Mouse (Mus musculus) adrenal gland, adult 18-20 months (tissue): Measurements from ENCODE around the gene Ssbp3. TPM values are rescaled to one million over a fixed set of nuclear protein-coding genes. Genes with fewer than 3 reads are reported as not detected.

ENCODE experiments used
- DNase-seq, 2 experiments: peaks; one replicate each; pipeline ENCODE4 v3.0.0; 2021 to 2022; ENCODE audit warnings: low spot score in 2 of 2
- total RNA-seq, 2 experiments: library from RNA; stranded (reverse); gene quantifications; 1 replicate in 1 of 2; 2 replicates in 1 of 2; pipeline ENCODE4 v1.2.3; 2021

Ssbp3 gene
- total RNA-seq, 2 experiments from 2014 or later, result 70.5 to 75.9 TPM

DNA sequence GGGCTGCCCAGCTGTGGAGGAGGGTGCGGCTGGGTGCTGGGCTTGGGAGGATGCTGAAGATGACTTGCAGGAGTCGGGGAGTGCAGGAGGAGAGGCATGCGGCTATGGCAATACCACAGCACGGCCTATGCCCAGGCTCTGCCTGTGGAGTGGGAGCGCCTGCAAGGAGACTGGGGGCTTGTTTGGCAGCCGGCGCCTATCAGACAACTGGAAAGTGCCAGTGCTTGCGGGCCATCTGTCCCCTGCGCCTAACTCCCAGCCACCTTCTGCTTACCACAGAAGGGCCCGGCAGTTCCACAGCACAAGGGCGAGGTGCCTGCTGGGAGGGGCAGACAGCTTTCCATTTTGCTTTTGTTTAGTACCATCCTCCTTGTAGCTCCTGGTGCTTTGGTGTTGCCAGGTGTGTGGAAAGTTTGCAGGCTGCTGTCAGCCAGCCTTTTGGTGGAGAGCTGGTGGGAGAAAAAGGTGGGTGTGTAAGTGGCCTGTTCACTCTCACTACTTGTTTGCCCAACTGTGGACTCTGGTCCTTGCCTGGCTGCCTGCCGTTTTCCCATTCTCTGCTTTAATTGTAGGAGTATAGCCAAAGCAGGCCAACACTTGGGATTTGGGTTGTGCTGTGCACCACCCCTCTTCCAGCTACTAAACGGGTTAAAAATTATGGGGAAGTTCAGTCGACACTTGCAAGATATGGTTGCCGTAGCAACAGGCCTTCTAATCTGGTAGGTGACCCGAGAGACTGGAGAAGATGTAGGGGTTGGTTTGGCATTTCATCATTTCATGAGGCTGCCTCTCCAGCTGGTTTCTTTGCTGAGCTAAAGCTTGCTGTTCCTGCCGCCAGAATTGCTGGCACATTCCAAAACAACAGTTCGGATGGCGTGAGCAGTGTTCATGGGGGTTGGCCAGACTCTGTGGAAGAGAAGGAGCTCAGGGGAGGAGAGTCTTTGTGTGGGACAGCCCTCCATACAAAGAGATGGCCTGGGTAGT is 45.5 kb downstream of the Ssbp3 start:
- DNase-seq, result no peak

DNA sequence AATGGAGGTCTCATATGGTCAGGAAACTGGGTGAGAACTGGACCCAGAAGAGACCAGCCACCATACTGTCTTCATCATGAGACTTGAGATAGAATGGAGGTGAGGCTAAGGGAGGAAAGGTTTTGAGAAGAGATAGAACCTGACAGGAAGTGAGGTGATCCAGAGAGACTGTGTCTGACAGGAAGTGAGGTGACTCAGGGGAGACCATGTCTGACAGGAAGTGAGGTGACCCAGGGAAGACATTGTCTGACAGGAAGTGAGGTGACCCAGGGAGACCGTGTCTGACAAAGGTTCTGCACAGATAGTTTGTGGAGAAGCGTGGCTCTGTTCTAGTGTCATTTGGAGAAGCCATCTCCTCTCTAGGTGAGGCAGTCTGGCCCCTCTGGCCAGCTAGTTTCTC is 47.6 kb downstream of the Ssbp3 start:
- no peak for DNase-seq

DNA sequence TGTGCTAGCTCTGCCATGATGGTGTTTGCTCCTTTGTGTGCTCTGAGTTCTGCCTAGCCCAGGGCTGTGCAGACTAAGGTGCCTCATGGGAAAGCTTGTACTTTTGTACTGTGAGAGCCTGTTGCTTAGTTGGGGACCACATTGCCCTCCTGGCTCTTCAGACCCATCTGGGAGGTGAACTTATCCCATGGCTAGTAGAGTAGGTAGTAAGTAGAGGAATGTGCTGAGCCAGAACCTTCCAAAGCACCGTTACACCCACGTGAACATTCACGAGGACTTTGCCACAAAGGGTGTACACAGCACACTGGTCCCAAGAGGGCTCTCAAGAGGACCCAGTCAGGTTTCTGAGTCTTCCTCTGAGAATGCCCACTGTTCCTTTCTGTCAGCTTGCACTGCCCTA is 48.1 kb downstream of the Ssbp3 start:
- no peak for DNase-seq

DNA sequence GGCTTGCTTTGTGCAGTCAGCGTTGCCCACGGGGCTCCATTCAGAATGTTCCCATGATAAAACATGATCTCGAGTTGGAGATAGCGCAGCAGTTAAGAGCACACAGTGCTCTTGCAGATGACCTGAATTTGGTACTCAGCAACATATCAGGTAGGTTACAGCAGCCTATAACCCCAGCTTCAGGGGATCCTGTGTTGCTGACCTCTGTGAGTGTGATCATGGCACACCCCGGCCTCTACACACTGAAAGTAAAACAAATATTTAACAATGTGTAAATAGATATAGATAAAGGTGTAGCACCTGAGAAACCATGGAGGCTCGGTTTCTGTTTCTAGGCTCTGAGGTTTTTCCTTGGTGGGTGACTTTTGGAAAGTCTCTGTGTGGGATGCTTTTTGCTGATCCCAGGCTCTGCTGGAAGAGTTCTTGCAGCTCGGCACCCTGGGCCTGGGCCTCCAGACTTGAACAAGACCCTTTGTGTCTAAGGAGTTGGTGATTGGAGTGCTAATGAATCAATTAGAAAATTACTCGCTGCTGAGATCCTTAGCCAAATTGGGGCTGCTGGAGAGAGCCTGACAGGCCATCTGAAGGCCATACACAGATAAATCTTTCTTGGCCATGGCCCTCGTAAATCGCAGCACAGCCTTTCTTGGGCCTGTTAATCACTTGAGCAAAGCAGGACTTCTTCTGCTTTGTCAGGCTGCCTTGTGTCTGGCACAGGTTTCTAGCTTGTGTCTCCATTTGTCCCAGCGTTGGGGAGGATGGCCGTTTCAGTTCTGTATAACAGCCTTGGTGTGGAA is 49.2 kb downstream of the Ssbp3 start:
- DNase-seq, result no peak

DNA sequence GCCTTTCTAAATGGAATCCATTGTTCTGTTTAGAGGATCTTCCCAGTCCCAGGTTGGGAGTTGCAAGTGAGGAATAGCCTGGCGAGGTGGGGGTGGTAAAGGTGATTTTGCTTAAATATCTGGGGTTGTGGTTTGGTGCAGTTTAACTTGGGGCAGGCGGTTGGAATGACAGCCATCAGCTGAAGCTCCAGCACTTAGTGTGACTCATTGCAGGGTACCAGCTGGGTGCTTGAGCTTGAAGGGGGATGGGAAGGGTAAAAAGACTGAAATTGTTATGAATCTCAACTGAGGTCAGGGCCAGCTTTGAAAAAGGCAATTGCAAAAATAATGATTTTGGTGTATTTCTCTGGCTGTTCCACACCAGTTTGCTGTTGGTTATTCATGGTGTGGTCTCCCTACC is 50.0 kb downstream of the Ssbp3 start:
- DNase-seq, result no peak

DNA sequence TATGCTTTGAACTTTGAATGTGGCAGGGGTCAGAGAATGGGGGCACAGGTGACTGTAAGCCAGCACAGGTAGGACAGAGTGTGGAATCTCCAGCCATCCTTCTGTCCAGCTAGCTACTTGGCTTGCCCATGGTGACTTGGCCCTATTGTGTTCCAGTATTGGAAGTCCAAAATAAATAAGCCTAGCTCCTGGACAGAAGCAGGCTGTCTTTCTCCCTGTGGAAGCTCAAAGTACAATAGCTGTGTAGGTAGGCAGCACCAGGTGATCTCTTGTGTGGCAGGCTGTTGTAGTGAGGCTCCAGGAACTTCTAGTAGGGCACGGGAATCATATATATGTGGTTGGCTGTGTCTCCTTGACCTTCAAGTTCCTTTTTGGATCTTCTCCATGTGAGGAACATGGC is 50.8 kb downstream of the Ssbp3 start:
- DNase-seq, result no peak

DNA sequence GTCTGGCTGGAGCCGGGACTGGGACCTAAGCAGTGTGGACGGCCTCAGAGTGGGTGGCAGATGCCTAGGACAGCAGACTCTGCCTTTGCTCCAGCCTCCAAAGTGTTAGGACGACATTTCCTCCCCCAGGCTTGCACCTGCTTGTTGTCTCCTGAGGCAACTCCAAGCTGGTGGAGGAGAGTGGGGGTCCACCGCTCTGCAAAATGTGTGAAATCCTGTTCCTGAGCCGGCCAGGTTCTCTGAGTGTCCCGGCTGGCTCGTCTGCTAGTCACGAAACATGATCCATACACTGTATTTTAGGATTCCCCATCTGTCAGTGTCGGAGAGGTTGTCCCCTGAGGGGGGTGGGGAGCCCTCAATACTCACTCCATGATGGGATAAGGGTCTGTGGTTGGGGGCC is 53.9 kb downstream of the Ssbp3 start:
- DNase-seq, result no peak

DNA sequence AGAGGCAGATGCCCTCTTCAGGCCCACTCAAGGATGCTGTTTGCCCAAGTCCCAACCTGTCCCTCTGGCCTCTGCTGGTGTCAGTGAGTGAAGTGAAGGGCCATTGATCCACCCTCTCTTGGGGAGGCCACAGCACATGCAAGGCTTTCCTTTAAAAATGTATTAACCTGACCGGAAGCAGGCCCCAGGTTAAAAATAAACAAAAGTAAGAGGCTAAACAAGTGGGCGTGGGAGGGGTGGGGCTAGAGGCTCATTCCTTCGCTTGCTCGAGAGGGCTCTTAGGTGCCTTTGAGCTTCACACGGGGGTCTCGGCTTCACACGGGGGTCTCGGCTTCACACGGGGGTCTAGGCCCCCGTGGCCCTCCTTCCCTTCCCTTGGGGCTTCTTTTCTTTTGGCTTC is 54.5 kb downstream of the Ssbp3 start:
- no peak for DNase-seq

DNA sequence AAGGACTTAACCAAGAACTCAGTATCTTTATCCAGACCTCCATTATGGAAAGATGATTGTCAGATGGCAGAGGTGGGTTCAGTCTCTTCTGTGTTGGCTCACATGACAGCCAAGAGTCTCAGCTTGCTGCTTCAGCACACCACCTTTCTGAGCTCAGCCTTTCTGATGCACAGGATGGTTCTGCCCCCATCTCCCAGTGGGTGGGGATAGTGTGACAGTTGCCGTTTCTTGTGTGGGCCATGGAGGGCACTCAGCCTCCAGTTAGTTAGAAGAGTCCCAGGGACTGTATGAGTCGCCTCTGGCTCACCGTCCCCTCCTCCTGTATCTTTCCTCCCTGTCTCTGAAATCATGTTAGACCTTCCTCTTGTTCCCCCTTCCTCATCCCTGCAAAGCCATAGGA is 55.9 kb downstream of the Ssbp3 start:
- DNase-seq, result no peak

DNA sequence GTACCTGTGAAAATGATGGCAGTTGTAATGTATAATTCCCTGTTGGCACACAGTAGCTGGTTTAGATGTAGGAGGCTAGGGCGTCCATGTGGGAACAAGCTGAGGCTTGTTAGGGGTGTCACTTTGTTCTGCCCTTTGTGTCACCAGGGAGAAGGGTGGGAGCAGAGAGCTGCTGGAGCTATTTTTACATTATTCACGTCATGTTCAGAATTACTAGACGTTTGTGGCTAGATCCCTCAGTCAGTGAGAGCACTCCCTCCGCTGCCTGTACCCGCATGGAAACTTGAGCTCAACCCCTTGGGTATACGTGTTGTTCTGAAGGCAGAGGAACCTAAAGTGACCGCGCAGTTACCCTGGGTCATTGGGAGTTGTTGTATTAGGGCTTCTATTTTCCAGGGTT is 58.4 kb downstream of the Ssbp3 start:
- DNase-seq, result no peak

DNA sequence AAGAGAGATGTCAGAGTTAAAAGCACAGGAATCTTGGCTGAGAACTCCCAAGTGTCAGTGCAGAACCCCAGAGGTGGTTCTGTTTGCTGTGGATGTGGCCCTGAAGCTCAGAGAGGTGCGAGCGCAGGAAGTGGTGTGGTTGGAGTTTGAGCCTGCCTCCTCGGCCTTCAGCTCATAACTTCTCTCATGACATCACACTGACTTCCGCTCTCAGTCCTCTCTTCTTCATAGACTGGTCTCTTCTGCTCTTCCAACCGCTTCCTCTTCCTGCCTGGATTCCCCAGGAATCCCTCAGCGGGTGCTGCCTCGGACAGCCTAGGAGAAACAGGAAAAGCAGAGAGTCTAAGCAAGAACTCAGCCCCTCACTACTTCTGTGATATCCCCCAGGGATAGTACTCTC is 60.3 kb downstream of the Ssbp3 start:
- no peak for DNase-seq

DNA sequence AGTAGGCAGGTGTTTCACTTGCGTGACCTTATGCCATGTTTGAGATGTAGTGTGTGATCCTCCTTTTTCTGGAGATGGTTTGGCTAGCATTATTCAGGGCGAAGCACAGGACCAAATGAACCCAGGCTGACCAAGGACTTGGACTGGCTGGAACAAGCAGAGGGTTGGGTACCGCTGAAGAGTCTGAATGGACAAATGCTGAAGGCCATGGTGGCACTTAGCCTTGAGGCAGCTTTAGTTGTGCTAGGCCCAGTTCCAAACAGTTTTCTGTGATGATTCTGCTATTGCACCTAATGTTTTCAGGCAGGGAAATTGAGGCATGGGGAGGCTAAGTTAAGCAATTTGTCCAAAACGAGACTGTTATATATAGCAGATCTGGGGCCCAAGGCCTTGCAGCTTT is 61.6 kb downstream of the Ssbp3 start:
- no peak for DNase-seq

DNA sequence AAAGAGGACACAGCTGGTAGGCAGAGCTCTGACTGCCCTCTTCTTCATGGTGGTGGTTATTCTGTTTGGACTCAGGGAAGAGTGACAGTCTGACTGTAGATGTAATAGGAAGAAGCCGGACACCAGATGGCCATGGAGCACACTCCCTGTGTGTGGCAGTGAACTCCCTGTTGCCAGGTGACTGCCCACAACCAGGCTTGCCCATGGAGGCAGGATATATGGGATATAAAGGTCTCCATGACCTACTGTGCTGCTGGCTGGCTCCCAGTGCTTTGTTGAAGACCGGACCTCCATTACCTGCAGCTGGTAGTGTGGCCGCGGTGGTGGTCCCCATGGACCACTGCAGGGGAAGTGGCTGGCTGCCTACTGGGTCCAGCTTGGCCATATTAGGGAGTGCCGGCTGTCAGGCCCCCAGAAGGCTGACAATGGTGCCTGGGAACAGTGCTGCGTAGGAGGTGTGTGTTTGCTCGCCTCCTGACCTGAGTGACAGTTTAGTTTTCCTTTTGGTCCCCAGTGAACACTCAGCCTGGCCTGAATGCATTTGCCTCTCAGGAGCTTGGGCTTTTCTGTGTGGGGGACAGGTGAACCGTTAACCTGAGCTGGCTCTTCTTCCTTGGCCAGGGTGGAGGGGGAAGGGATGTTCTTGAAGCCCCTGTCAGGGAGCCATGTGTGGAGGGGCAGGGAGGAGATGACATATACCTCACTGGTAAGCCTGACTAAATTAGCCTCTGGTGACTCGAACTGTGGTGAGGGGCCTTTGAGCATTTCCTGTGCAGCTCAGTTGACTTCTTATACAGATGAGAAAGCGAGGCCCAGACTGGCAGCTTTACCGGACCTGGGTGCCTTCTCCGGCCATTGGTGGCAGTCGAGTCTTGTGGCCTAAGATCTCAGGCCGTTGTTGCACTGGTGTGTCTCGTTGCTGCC is 62.2 kb downstream of the Ssbp3 start:
- no peak for DNase-seq

DNA sequence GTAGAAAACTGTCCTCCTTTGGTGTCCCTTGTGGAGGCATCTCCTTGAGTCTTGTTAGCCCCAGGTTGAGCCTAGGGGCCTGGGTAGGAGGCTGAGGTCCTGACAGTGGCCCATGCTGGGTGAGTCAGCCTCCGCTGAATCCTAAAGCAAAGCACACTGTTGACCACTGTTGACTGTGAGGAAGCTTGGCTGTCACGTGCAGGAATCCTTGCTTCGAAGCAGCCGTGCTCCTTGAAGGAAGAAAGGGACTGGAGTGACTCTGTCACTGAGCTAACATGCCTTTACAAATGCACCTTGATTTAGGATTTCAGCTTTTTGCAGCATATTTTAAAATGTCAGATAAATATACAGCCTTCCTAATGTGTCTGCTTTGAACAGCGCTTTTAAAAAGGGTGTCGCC is 64.8 kb downstream of the Ssbp3 start:
- DNase-seq, result no peak

DNA sequence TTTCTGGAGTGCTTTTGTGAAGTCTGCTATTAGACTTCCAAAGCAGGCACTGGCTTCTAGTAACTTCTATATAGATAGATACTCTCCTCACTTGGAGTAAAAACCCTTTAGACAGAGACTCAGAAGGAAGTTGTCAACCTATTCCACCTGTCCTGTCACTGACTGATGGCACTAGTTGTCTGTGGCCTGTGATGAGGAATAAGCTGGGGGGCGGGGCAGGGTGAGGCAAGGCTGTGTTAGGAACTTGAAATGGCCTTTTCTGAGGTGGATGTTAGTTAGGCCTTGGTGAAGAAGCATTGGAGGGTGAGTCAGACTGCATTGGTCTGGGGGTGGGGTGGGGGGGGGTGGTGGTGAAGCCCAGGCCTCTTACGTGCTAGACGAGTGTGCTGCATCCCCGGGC is 65.4 kb downstream of the Ssbp3 start:
- DNase-seq, result peak; percentile 42 to 45

DNA sequence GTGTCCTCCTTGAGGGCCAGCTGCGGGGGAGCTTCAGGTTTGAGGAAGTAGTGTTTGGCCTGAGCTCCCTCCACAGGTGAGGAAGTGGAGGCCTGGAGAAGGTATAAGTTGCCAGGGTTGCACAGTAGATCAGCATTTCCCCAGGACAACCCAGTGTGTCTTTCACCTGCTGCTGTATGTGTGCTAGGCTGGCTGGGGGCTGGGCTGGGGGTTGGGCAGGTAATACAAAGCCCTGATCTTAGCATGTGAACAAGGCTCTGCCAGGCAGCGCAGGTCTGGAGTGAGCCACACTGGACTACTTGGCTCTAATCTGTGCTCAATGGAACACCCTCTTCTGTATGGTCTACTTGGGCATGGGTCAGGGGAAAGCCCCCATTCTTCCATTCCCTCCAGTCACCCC is 66.1 kb downstream of the Ssbp3 start:
- DNase-seq, result no peak

DNA sequence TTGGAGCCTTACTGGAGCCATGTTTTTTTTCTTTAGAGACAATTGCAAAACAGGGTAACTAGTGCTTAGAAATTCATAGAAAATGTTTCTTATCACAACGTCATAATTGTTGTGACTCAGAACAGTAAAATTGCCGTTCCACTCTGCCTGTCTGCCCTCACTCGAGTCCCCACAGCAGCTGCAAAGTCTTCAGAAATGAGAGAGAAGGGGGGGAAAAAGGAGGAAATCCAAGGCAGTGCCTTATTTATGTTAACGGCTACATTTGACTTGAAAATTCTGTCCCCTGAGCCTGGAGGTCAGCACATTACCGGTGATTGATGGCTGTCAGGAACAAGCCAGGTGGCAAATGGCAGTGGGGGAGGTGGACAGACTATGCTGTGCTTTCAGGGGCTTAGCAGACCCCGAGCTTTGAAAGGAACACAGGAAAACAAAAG is 66.7 kb downstream of the Ssbp3 start:
- DNase-seq, result no peak

DNA sequence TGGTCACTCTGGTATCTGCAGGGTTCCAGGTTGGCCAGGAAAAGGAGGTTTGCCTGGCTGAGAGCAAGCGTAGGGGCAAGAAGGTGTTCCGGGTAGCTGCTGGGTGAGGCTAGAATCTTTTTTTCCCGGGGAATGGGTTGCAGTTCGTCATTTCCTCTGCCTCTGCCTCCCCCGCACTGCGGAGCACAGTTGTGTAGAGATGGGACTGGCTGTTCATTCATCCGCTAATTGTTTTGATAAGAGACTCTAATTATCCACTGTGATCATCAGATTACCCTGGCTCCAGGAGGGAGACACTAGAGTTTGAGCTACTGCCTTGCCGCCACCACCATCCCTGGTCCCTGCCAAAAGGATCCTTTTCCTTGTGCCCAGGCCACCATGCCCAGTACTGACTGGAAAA is 67.9 kb downstream of the Ssbp3 start:
- no peak for DNase-seq

DNA sequence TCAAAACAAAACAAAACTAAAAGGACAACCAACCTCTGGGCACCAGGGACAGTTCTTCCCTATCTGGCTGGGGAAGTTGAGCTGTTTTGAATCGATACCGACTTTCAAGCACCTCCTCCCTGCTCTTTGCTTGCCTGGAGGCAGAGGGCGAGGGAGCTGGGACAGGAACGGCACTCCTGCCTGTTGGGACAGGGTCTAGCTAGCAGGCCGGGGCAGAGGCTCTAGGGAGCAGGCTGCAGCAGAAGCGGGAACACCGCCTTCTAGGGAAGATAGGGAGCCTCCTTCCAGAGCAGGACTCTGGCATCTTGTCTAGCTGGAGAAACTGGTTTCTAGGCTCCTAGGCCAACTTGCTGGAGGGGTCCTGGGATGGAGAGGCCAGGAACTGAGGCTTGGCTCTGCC is 70.2 kb downstream of the Ssbp3 start:
- no peak for DNase-seq

DNA sequence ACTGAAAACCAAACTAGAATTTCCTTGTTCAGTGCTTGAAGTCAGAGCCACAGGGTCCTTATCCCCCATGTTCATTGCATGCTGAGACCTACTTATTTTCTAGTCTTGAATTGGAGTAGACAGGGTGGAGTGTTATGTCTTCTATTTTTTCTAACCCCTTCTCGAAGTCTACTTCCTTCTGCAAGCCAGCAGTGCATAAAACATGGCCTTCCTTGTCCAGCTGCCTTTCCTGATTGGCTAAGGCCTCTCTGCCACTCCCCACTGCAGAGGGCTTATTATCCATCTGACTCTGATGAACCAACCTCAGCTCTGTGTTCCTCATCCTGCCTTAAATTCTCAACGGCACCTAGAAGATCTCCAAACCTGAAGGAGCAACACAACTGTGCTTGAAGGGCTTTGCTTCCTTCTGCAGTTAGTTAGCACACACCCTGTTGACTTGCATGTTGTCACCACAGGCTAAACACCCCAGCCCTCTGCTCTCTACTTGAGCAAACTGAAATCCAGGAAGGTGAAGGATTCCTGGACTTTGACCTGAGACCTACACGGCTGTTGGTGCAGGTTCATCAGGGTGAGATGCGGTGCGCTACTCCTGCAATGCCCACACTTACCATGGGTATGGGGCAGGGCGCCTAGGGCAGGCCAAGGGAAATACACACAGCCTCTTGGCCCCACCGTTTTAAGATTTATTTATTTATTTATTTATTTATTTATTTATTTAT is 71.0 kb downstream of the Ssbp3 start:
- no peak for DNase-seq
